Mouse (Mus musculus) v-Abl transformed pro-B cells (cell line): ENCODE measurements around the gene Glyctk.

Source experiments
- in situ Hi-C, 2 experiments: fragments of 400-800 bp; cut with MboI; formaldehyde crosslinking; loops; one replicate each; pipeline ENCODE4 v1.15.1; 2025; ENCODE audit not compliant: unreplicated experiment in 2 of 2

The Glyctk gene

DNA sequence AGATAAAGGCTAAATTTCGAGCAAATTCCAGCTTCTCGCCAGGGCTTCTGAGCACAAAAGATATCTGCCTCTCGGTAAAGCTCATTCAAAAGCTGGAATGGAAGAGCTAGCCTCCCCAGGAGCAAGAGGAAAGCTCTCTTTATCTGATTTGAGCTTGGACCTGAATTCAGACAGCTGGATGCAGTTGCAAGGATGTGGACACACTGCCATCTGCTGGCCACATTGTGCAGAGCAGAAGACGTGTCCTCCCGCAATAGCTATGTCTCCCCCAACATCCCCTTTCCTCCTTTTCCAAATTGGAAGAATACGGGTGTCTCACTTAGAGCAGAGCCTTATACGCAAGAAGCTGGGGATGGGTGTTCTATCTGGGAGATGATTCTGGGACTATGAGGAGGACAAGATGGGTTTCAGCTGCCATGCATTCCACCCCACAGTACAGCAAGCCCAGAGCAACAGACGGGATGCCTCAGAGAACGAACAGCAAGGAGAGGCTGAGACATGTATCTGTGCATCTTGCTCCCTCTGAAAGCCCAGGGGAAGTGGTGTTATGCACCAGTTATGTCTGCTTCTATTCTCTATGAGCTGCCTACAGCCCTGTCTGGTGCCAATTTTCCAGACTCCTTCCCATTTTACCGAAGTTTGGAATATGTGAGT lies 45.0 kb downstream of the Glyctk start:
- in situ Hi-C loops: loop anchor here in 1 of 2 experiments (25.0 kb wide), 1 partner anchor 1551 kb away; no protein-coding TSS in a partner anchor

DNA sequence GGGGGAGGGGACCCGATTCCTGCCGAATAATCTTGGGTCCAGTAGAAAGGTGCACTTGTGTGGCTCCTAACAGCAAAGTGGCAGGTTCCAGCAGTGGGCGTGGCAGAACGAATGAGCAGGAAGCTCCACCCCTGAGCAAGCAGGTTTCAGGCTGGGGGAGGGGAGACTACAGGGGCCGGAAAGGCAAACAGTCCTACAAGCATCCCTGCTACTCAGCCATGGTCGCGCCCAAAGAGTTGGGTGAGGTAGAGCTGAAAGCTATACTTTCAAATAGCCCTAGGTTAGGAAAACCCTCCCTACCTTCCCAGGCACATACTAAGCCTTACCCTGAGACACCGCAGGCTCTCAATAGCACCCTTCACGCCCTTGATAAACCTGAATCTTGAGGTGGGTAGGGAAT lies 51.7 kb downstream of the Glyctk start:
- in situ Hi-C loops: loop anchor here in 1 of 2 experiments (25.0 kb wide), 1 partner anchor 1544 kb away; no protein-coding TSS in a partner anchor

DNA sequence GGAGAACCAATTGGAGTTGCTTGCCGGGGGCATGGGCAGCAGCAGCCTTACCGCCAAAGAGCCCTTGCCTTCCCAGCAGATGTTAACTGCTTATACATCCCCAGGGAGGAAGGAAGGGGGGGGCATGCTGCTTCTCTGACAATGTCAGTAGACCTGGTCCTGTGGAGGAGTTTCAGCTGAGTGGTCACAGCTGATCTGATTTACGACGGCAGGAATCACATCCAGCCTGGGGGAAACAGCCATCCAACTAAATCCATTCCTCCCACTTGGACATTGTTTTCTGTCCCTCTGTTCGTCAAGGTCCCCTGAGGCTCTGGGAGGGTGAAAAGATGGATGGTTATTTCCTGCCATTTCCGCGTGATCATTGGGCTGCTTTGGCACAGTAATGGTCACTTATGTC lies 53.5 kb downstream of the Glyctk start:
- in situ Hi-C loops: loop anchor here in 1 of 2 experiments (25.0 kb wide), 1 partner anchor 1542 kb away; no protein-coding TSS in a partner anchor
